17 mouse cellular contexts compared by ENCODE assay signal in the genomic region with DNA sequence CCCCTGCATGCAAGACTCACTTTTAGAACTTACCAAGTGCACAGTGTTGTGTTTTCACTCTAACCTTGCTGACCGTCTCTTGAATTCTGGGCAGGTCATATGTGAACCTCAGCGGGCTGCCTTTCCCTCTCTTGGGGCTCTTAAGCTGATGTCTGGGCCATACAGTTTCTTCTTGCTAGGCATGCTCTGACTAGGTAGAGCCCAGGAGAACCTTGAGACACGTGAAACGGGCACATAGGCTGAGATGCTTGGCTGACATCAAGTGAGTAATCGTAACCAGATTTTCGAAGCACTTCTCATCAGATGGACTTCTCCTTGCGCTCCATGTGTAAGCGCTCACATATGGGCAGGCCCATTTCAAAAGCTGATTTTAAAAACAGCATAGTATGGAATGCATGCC.
DNase-seq lines count a peak whose midpoint lies in the region; ATAC-seq lines count a peak whose summit lies in the region.
"Had no signal": no experiment of that assay in that cellular context is flagged by ENCODE, and none has a peak within 500 bp of the region (broad histone marks: within the 10 kb centered on the region; RNA-seq: fewer than 3 reads in every experiment).

No protein-coding gene starts in this region.

- no peak for ATAC-seq in megakaryocyte, adult 5-6 weeks (ENCODE audit: poor library complexity, severe bottlenecking)
- no peak for ATAC-seq in embryonic facial prominence, embryonic 13.5 days (ENCODE audit: insufficient number of reproducible peaks, insufficient read depth, low FRiP score, low TSS enrichment, low read depth)
- peak; percentile 18; the same call in 1 of the 2 replicates for ATAC-seq in limb, embryonic 13.5 days (ENCODE audit: low FRiP score, low read depth)
- ATAC-seq: forebrain, embryonic 14.5 days had no signal

- H3K27ac ChIP-seq in embryonic facial prominence, embryonic 13.5 days, result peak overlapping the region; percentile 39; the same call in 1 of the 2 replicates
- H3K27ac ChIP-seq in limb, embryonic 13.5 days, result no peak overlapping the region
- H3K27ac ChIP-seq: heart, embryonic 13.5 days; hindbrain, embryonic 15.5 days had no signal

- 36% methylated on average over 8 of the region's 8 CpGs for WGBS in embryonic facial prominence, embryonic 13.5 days
- 69% methylated on average over 8 of the region's 8 CpGs for WGBS in limb, embryonic 13.5 days

- no peaks in the 10 kb centered on the region for H3K27me3 ChIP-seq in megakaryocyte, embryonic 14.5 days (replicated peaks)
- H3K27me3 ChIP-seq in embryonic facial prominence, embryonic 13.5 days, result no peaks in the 10 kb centered on the region
- H3K27me3 ChIP-seq in limb, embryonic 13.5 days, result no peaks in the 10 kb centered on the region
- H3K27me3 ChIP-seq: heart, embryonic 13.5 days; hindbrain, embryonic 15.5 days had no signal

- H3K9ac ChIP-seq in embryonic facial prominence, embryonic 13.5 days, result no peak overlapping the region
- no peak overlapping the region for H3K9ac ChIP-seq in limb, embryonic 13.5 days
- H3K9ac ChIP-seq: heart, embryonic 13.5 days; hindbrain, embryonic 15.5 days had no signal

- peaks cover 20% of the 10 kb centered on the region for H3K4me1 ChIP-seq in megakaryocyte, embryonic 14.5 days
- H3K4me1 ChIP-seq in embryonic facial prominence, embryonic 13.5 days, result peaks cover 15% of the 10 kb centered on the region
- peaks cover 5% of the 10 kb centered on the region; the same call in 1 of the 2 replicates for H3K4me1 ChIP-seq in limb, embryonic 13.5 days
- H3K4me1 ChIP-seq: hindbrain, embryonic 15.5 days had no signal

- H3K36me3 ChIP-seq in megakaryocyte, embryonic 14.5 days (replicated peaks; ENCODE audit: low read length), result peaks cover 17% of the 10 kb centered on the region
- H3K36me3 ChIP-seq in embryonic facial prominence, embryonic 13.5 days, result peaks cover 3% of the 10 kb centered on the region; the same call in 1 of the 2 replicates
- H3K36me3 ChIP-seq in limb, embryonic 13.5 days, result peaks cover 30% of the 10 kb centered on the region
- H3K36me3 ChIP-seq: G1E; heart, embryonic 13.5 days; hindbrain, embryonic 15.5 days had no signal

- peak overlapping the region; percentile 72 for H3K4me3 ChIP-seq in megakaryocyte, embryonic 14.5 days (replicated peaks)
- H3K4me3 ChIP-seq in embryonic facial prominence, embryonic 13.5 days, result no peak overlapping the region
- no peak overlapping the region for H3K4me3 ChIP-seq in limb, embryonic 13.5 days
- H3K4me3 ChIP-seq: heart, embryonic 13.5 days; hindbrain, embryonic 15.5 days had no signal

- no peaks in the 10 kb centered on the region for H3K9me3 ChIP-seq in megakaryocyte, embryonic 14.5 days
- no peaks in the 10 kb centered on the region for H3K9me3 ChIP-seq in embryonic facial prominence, embryonic 13.5 days
- H3K9me3 ChIP-seq in limb, embryonic 13.5 days, result no peaks in the 10 kb centered on the region
- H3K9me3 ChIP-seq: G1E; heart, embryonic 13.5 days; hindbrain, embryonic 15.5 days had no signal

- no peak for DNase-seq in frontal cortex, postnatal 36 days (ENCODE audit: low spot score in 2 of 2)
- DNase-seq in lung, postnatal 25 days (ENCODE audit: low spot score), result no peak
- no peak for DNase-seq in layer of hippocampus, postnatal 14 days (ENCODE audit: low spot score in 2 of 2)
- DNase-seq: adrenal gland, postnatal 14 days; cerebellum, adult 18-20 months; cerebellum, adult 9-11 months; cerebellum, postnatal 36 days; gastrocnemius, postnatal 14 days; heart, postnatal 36 days had no signal

- H3K4me2 ChIP-seq in embryonic facial prominence, embryonic 13.5 days, result no peak overlapping the region
- no peak overlapping the region for H3K4me2 ChIP-seq in limb, embryonic 13.5 days (replicated peaks)
- H3K4me2 ChIP-seq: heart, embryonic 13.5 days; hindbrain, embryonic 15.5 days had no signal
